Mouse (Mus musculus) midbrain, embryonic 15.5 days (tissue): ENCODE results near the gene Tcaim. TPM values are rescaled to one million over a fixed set of nuclear protein-coding genes. Genes with fewer than 3 reads are reported as not detected.
A peak's percentile ranks its signal among the peaks of the same experiment; 100 is the strongest.

ENCODE experiments used
- ATAC-seq: fragments of 200-750 bp; cut with Nextera tagmentation; replicated peaks from 2 replicates; pipeline ENCODE4 v1.8.0; 2017; ENCODE audit warnings: moderate TSS enrichment
- H3K27ac ChIP-seq: fragments of 300-500 bp; sonication (generic); 2 replicates; pipeline ENCODE4 v1.5.1; 2015; ENCODE audit warnings: mild to moderate bottlenecking, inconsistent platforms
- H3K27me3 ChIP-seq: fragments of 300-500 bp; sonication (generic); replicated peaks from 2 replicates; pipeline ENCODE4 v1.6.1; 2015; ENCODE audit warnings: inconsistent platforms
- H3K36me3 ChIP-seq: fragments of 300-500 bp; sonication (generic); replicated peaks from 2 replicates; pipeline ENCODE4 v1.6.1; 2015; ENCODE audit warnings: inconsistent platforms
- H3K4me1 ChIP-seq: fragments of 300-500 bp; sonication (generic); 2 replicates; pipeline ENCODE4 v1.6.1; 2015; ENCODE audit warnings: inconsistent platforms
- H3K4me2 ChIP-seq: fragments of 300-500 bp; sonication (generic); 2 replicates; pipeline ENCODE4 v1.6.1; 2015; ENCODE audit warnings: inconsistent platforms, mild to moderate bottlenecking, moderate library complexity
- H3K4me3 ChIP-seq: fragments of 300-500 bp; sonication (generic); 2 replicates; pipeline ENCODE4 v1.5.1; 2015; ENCODE audit warnings: mild to moderate bottlenecking, inconsistent platforms
- H3K9ac ChIP-seq: fragments of 300-500 bp; sonication (generic); 2 replicates; pipeline ENCODE4 v1.6.1; 2015; ENCODE audit warnings: mild to moderate bottlenecking, inconsistent platforms
- H3K9me3 ChIP-seq: fragments of 300-500 bp; sonication (generic); 2 replicates; pipeline ENCODE4 v1.6.1; 2016; ENCODE audit warnings: inconsistent platforms
- WGBS: fragments of 180-500 bp; shearing (Covaris S2); methylation state at CpG from one replicate; pipeline ENCODE4 v1.1.7; 2015; ENCODE audit warnings: mixed read lengths; 5-methylcytosine and 5-hydroxymethylcytosine counted together
- polyA plus RNA-seq: library from polyadenylated mRNA; unstranded; fragments of >200 nt; fragmentation: Nextera tagmentation; extraction: Ambion mirVana; gene quantifications from 2 replicates; pipeline ENCODE4 v1.2.1, GENCODE M21; 2015

Tcaim gene
- polyA plus RNA-seq, 1 experiment from 2014 or later: 9.3 TPM

DNA sequence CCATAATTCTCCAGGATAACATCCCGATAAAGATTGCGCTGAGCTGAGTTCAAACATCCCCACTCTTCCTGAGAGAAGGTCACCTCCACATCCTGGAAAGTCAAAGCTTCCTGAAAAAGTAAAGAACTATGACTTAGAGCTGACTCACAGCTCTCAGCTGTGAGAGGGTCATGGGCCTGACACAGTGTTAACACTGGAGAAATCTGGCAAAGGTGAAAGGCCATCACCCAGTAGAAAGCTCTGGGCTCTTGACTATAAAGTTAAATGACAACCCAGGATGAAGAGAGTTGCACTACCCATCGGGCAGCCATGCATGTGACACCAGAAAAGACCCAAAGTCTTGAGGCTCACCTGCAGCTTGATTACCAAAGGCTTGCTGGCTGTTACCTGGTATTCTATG lies 51.4 kb downstream of the Tcaim start:
- H3K4me2 ChIP-seq: no peak overlapping the region
- no peaks in the 10 kb centered on the region for H3K27me3 ChIP-seq
- no peak overlapping the region for H3K4me3 ChIP-seq
- H3K4me1 ChIP-seq: no peaks in the 10 kb centered on the region
- no peak for ATAC-seq
- peaks cover 8% of the 10 kb centered on the region; the same call in 1 of the 2 replicates for H3K9me3 ChIP-seq
- H3K36me3 ChIP-seq: peaks cover 89% of the 10 kb centered on the region
- WGBS: 97% methylated on average over 3 of the region's 3 CpGs
- H3K9ac ChIP-seq: no peak overlapping the region
- no peak overlapping the region for H3K27ac ChIP-seq

GRCm38 (mm10) chr9:122860752-122861151 lies 55.4 kb downstream of the Tcaim start:
- no peak overlapping the region for H3K4me3 ChIP-seq
- peaks cover 17% of the 10 kb centered on the region for H3K4me1 ChIP-seq
- H3K9ac ChIP-seq: no peak overlapping the region
- peaks cover 56% of the 10 kb centered on the region for H3K36me3 ChIP-seq
- no peak overlapping the region for H3K4me2 ChIP-seq
- no peak overlapping the region for H3K27ac ChIP-seq
- no peak for ATAC-seq
- H3K9me3 ChIP-seq: peaks cover 8% of the 10 kb centered on the region; the same call in 1 of the 2 replicates
- H3K27me3 ChIP-seq: no peaks in the 10 kb centered on the region

DNA sequence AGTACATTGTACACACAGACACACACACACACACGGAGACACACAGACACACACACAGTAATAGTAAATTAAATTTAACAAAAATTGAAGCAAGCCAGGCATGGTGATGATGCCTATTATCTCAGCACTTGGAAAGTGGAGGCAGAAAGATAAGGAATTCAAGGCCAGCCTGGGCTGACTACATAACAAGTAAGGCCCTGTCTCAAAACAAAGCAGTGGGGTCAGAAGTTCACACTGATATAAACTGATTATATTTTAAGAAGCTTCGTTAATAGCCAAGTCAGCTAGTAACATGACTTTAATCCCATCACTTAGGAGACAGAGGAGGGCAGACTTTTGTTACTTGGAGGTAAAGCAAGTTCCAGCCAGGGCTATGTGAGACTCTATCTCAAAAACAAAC lies 58.4 kb downstream of the Tcaim start:
- ATAC-seq: no peak
- H3K4me3 ChIP-seq: no peak overlapping the region
- H3K4me2 ChIP-seq: no peak overlapping the region
- H3K9me3 ChIP-seq: peaks cover 8% of the 10 kb centered on the region; the same call in 1 of the 2 replicates
- no peak overlapping the region for H3K9ac ChIP-seq
- H3K27me3 ChIP-seq: no peaks in the 10 kb centered on the region
- WGBS: 91% methylated on average over 2 of the region's 2 CpGs
- H3K36me3 ChIP-seq: peaks cover 31% of the 10 kb centered on the region
- no peak overlapping the region for H3K27ac ChIP-seq
- peaks cover 17% of the 10 kb centered on the region for H3K4me1 ChIP-seq

DNA sequence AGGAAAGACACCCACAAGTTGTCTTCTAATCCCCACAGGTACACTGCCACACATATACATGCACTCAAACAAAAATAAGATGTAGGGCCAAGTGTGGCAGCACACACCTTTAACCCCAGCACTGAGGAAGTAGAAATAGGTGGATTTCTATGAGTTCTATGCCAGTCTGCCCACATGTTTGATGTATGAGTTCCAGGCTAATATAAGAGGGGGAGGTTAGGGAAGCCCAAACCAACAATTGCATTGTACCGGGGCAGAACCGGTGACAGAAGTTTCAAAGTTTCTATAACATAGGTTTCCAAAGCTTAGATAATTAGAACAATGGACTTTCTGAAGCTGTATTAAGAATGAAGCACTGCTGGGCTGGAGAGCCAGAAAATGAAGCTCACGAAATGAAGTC lies 59.5 kb downstream of the Tcaim start:
- Histone ChIP-seq H3K9me3 (peaks cover 8% of the 10 kb centered on the region; the same call in 1 of the 2 replicates), H3K4me1 (peaks cover 17% of the 10 kb centered on the region), H3K36me3 (peaks cover 21% of the 10 kb centered on the region), H3K27ac (no peak overlapping the region), H3K4me3 (peak overlapping the region; percentile 93), H3K9ac (peak overlapping the region; percentile 91; the same call in 1 of the 2 replicates), H3K4me2 (peak overlapping the region; percentile 72), H3K27me3 (no peaks in the 10 kb centered on the region)
- WGBS: 63% methylated on average over 3 of the region's 3 CpGs
- ATAC-seq: 0 out of 2 replicates have a peak, but pooled peaks have one; percentile 10

GRCm38 (mm10) chr9:122865697-122866166 lies 60.4 kb downstream of the Tcaim start, which contains the start of gene Zfp445:
Gene Zfp445, minus strand, starts transcription at chr9:122866006.
- peak; percentile 95 for ATAC-seq

GRCm38 (mm10) chr9:122866192-122866591 lies 60.9 kb downstream of the Tcaim start:
- Histone ChIP-seq H3K4me1 (peaks cover 17% of the 10 kb centered on the region), H3K9me3 (no peaks in the 10 kb centered on the region), H3K9ac (peak overlapping the region; percentile 91; the same call in 1 of the 2 replicates), H3K4me3 (peak overlapping the region; percentile 93), H3K36me3 (peaks cover 7% of the 10 kb centered on the region), H3K4me2 (peak overlapping the region; percentile 72), H3K27ac (peak overlapping the region; percentile 80; the same call in 1 of the 2 replicates), H3K27me3 (no peaks in the 10 kb centered on the region)
- WGBS: 91% methylated on average over 4 of the region's 4 CpGs
- ATAC-seq: peak; percentile 46

More at GRCm38 (mm10) chr9:122865697-122866166, 60.4 kb downstream of the Tcaim start, which contains the start of gene Zfp445:
- no peaks in the 10 kb centered on the region for H3K27me3 ChIP-seq
- under 1% methylated on average over 34 of the region's 34 CpGs for WGBS
- H3K4me2 ChIP-seq: peak within 1 kb of the TSS; percentile 72
- peak within 1 kb of the TSS; percentile 80 for H3K27ac ChIP-seq
- H3K4me3 ChIP-seq: peak within 1 kb of the TSS; percentile 93
- H3K9ac ChIP-seq: peak within 1 kb of the TSS; percentile 91
- H3K36me3 ChIP-seq: peaks cover 12% of the 10 kb centered on the region
- H3K4me1 ChIP-seq: peaks cover 17% of the 10 kb centered on the region
- H3K9me3 ChIP-seq: peaks cover 4% of the 10 kb centered on the region; the same call in 1 of the 2 replicates

DNA sequence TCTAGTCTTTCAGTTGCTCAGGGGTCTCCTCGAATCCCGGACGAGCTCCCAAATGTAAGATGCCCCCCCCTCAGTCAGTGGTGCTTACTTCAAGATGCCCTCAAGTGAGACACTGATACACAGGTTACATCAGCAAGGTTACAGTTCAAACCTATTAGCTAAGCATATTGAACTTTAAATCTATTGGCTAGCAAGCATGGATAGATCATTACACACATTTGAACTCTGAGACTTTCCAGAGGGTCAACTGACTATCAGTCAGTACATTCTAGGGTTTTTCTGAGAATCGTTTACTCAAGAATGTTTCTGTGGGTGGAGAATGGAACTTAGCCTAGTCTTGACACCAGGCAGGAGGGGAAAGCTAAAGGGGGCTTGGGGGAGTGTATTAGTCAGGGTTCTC lies 67.3 kb downstream of the Tcaim start:
- H3K4me3 ChIP-seq: no peak overlapping the region
- H3K27ac ChIP-seq: no peak overlapping the region
- H3K36me3 ChIP-seq: no peaks in the 10 kb centered on the region
- 95% methylated on average over 4 of the region's 4 CpGs for WGBS
- no peaks in the 10 kb centered on the region for H3K27me3 ChIP-seq
- no peak overlapping the region for H3K4me2 ChIP-seq
- H3K4me1 ChIP-seq: no peaks in the 10 kb centered on the region
- ATAC-seq: no peak
- no peak overlapping the region for H3K9ac ChIP-seq
- no peaks in the 10 kb centered on the region for H3K9me3 ChIP-seq

DNA sequence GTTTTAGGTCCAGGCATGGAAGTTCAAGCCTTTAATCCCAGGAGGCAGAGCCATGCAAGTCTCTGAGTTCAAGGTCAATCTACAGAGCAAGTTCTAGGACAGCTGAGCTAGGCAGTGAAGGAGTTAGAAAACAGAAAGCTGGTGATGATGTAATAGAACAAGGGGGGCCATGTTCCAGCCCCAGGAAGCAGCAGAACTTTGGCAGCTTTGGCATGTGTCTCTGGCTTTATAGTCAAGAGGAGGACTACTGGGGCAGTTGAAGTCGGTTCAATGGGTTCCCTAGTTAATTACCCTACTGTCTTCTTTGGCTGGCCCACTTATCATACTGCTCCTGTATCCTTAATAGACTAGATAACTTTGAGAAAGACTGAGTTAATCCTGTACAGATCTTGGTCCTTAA lies 69.3 kb downstream of the Tcaim start:
- no peaks in the 10 kb centered on the region for H3K36me3 ChIP-seq
- no peaks in the 10 kb centered on the region for H3K27me3 ChIP-seq
- no peak for ATAC-seq
- H3K4me2 ChIP-seq: no peak overlapping the region
- no peaks in the 10 kb centered on the region for H3K4me1 ChIP-seq
- WGBS: 72% methylated on average over 1 of the region's 1 CpGs
- no peak overlapping the region for H3K27ac ChIP-seq
- H3K4me3 ChIP-seq: no peak overlapping the region
- no peak overlapping the region for H3K9ac ChIP-seq
- H3K9me3 ChIP-seq: no peaks in the 10 kb centered on the region

DNA sequence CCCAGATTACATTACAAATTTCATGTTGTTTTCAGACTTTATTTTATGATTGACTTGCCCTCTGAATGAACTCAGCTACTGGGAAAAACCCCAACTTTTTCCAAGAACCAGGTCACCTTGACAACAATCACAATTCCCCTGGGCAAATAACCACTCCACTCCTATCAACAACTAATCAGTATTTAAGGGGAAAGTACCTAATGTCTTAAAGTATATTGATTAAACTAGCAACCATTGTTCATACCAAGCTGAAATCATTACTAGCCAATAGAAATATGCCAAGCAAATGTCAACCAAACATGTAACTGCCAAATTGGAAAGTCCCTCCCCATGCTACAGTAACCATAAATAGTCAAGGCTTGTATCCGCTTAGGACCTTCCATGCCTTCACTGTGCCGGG lies 69.8 kb downstream of the Tcaim start:
- Histone ChIP-seq H3K36me3 (no peaks in the 10 kb centered on the region), H3K4me2 (no peak overlapping the region), H3K9ac (no peak overlapping the region), H3K9me3 (no peaks in the 10 kb centered on the region), H3K27me3 (no peaks in the 10 kb centered on the region), H3K4me3 (no peak overlapping the region), H3K27ac (no peak overlapping the region), H3K4me1 (no peaks in the 10 kb centered on the region)
- ATAC-seq: no peak
- WGBS: 91% methylated on average over 2 of the region's 2 CpGs

DNA sequence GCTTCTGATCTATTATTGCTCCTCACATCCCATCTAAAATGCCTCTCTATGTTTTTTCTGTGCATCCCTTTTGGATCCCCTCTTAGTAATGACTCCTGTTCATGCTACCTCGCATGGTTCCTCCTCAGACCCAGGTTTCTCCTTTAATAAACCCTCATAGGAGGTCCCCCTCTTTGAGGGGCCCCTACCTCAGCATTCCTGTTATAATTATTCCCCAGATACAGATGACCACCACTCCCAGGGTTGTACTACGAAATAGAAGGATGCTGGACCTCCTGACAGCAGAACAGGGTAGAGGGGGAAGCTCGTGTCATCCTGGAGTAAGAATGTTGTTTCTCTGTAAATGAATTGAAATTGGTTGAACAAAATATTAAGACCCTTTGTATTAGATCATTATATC lies 80.0 kb downstream of the Tcaim start, which contains the start of gene Zkscan7:
Gene Zkscan7, plus strand, starts transcription at position 301 of the 400 bp plus-strand sequence.
- H3K9ac ChIP-seq: peak within 1 kb of the TSS; percentile 84; the same call in 1 of the 2 replicates
- peak within 1 kb of the TSS; percentile 77 for H3K27ac ChIP-seq
- peaks cover 13% of the 10 kb centered on the region for H3K4me1 ChIP-seq
- no peaks in the 10 kb centered on the region for H3K9me3 ChIP-seq
- H3K27me3 ChIP-seq: no peaks in the 10 kb centered on the region
- ATAC-seq: no peak
- H3K36me3 ChIP-seq: 0 out of 2 replicates have a peak, but pooled peaks cover 2% of the 10 kb centered on the region
- peak within 1 kb of the TSS; percentile 88 for H3K4me2 ChIP-seq
- WGBS: 78% methylated on average over 3 of the region's 3 CpGs
- peak within 1 kb of the TSS; percentile 96 for H3K4me3 ChIP-seq

Other genes with a start within 250 kb of the Tcaim start
- gene Topaz1, start 58.2 kb upstream of the Tcaim start, polyA plus RNA-seq: not detected in 2 replicates
- gene Gm35549, start 38.5 kb downstream of the Tcaim start, polyA plus RNA-seq: 0.40 and 0.82 TPM in 2 replicates
- gene Zfp445, start 60.5 kb downstream of the Tcaim start, polyA plus RNA-seq: 110 and 130 TPM in 2 replicates
- 5.0 and 5.1 TPM in 2 replicates for gene Zkscan7, start 80.1 kb downstream of the Tcaim start, polyA plus RNA-seq
- 21.2 and 22.1 TPM in 2 replicates for gene Zfp105, start 117.5 kb downstream of the Tcaim start, polyA plus RNA-seq
- gene 1110059G10Rik, start 145.5 kb downstream of the Tcaim start, polyA plus RNA-seq: 23.9 and 27.4 TPM in 2 replicates
- gene Kif15, start 145.5 kb downstream of the Tcaim start, polyA plus RNA-seq: 9.8 and 12.1 TPM in 2 replicates
- 29.7 and 29.9 TPM in 2 replicates for gene Tmem42, start 215.8 kb downstream of the Tcaim start, polyA plus RNA-seq
- 0.83 and 0.97 TPM in 2 replicates for gene Tgm4, start 229.2 kb downstream of the Tcaim start, polyA plus RNA-seq